Mouse (Mus musculus): ENCODE measurements around the gene Tardbp. TPM values are rescaled to one million over a fixed set of nuclear protein-coding genes. Genes with fewer than 3 reads are reported as not detected.

The Tardbp gene
- polyA plus RNA-seq, 1 experiment from 2014 or later, result 272 TPM

DNA sequence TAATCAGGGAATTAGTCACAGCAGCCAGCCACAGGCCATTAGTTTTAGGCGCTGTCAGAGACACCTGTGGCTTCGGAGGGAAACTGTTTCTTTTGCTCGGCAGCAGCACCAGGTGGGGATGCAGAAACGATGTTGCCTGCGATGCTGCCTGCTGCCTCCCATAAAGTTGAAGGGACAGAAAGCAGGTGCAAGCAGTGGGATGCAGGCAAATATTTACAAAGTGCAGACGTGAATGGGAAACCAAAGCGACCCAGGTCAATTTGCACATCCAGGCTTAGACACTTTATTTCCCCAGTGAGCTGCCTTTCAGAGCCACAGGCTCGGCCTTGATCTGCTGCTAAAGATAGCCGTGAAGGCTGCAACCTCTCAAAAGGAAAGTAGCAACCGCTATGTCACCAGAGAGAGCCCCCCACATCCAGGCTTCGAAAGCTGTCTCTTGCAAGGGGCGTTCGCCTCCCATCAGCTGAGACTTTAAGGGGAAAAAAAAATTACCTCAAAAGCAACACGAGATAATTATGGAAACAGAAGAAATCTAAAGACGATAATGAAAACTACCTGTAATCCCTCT lies 30.0 kb upstream of the Tardbp start:
- no peak overlapping the region for H3K4me3 ChIP-seq
- ATAC-seq (replicated peaks), result no peak
- H3K9ac ChIP-seq (replicated peaks), result no peak overlapping the region
- no peaks in the 10 kb centered on the region for H3K9me3 ChIP-seq
- H3K4me1 ChIP-seq, result no peaks in the 10 kb centered on the region
- 46% methylated on average over 15 of the region's 15 CpGs for WGBS
- H3K4me2 ChIP-seq (replicated peaks), result no peak overlapping the region
- no peak overlapping the region for H3K27ac ChIP-seq (replicated peaks)
- H3K36me3 ChIP-seq, result no peaks in the 10 kb centered on the region
- H3K27me3 ChIP-seq, result no peaks in the 10 kb centered on the region

- H3K4me1 ChIP-seq, result no peaks in the 10 kb centered on the region
- H3K36me3 ChIP-seq, result no peaks in the 10 kb centered on the region
- no peaks in the 10 kb centered on the region for H3K9me3 ChIP-seq
- no peak for ATAC-seq (replicated peaks)
- no peak overlapping the region for H3K4me3 ChIP-seq
- 87% methylated on average over 18 of the region's 18 CpGs for WGBS
- H3K27ac ChIP-seq (replicated peaks), result no peak overlapping the region
- no peaks in the 10 kb centered on the region for H3K27me3 ChIP-seq
- H3K4me2 ChIP-seq (replicated peaks), result no peak overlapping the region
- H3K9ac ChIP-seq (replicated peaks), result no peak overlapping the region
Observed at GRCm38 (mm10) chr4:148654701-148655398, 28.0 kb upstream of the Tardbp start.

DNA sequence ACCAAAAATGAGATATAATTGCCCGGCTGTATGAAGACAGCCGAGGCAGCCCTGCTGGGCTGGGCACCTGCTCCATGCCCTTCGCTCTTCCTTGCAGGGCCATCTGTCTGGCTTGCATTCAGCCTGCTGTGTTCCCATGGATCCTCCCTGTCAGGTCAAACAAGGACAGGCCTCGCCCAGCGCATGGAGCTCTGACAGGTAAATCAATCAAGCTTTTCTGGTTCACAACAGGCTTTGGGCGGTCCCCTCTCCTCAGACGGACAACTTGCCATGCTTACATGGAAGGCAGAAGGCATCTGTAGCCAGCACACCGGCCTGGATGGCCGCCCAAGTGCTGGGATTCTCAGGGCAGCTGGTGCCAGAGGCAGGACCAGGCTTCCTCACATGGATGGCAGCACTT lies 24.2 kb upstream of the Tardbp start:
- no peak overlapping the region for H3K4me3 ChIP-seq
- ATAC-seq (replicated peaks), result no peak
- no peaks in the 10 kb centered on the region for H3K27me3 ChIP-seq
- no peaks in the 10 kb centered on the region for H3K36me3 ChIP-seq
- no peaks in the 10 kb centered on the region for H3K9me3 ChIP-seq
- WGBS, result 71% methylated on average over 9 of the region's 9 CpGs
- no peaks in the 10 kb centered on the region for H3K4me1 ChIP-seq
- H3K27ac ChIP-seq (replicated peaks), result no peak overlapping the region
- H3K4me2 ChIP-seq (replicated peaks), result no peak overlapping the region
- H3K9ac ChIP-seq (replicated peaks), result no peak overlapping the region

GRCm38 (mm10) chr4:148649309-148649708 lies 22.5 kb upstream of the Tardbp start:
- WGBS, result 73% methylated on average over 3 of the region's 3 CpGs

GRCm38 (mm10) chr4:148646616-148647015 lies 19.8 kb upstream of the Tardbp start:
- no peak overlapping the region for H3K27ac ChIP-seq (replicated peaks)
- no peak for ATAC-seq (replicated peaks)
- H3K9ac ChIP-seq (replicated peaks), result no peak overlapping the region
- 51% methylated on average over 11 of the region's 11 CpGs for WGBS
- H3K4me1 ChIP-seq, result no peaks in the 10 kb centered on the region
- no peak overlapping the region for H3K4me2 ChIP-seq (replicated peaks)
- no peaks in the 10 kb centered on the region for H3K9me3 ChIP-seq
- no peaks in the 10 kb centered on the region for H3K36me3 ChIP-seq
- H3K27me3 ChIP-seq, result no peaks in the 10 kb centered on the region
- H3K4me3 ChIP-seq, result no peak overlapping the region

More at GRCm38 (mm10) chr4:148649309-148649708, 22.5 kb upstream of the Tardbp start:
- Histone ChIP-seq H3K36me3 (no peaks in the 10 kb centered on the region), H3K9ac (replicated peaks) (no peak overlapping the region), H3K4me2 (replicated peaks) (no peak overlapping the region), H3K9me3 (no peaks in the 10 kb centered on the region), H3K4me3 (no peak overlapping the region), H3K27me3 (no peaks in the 10 kb centered on the region), H3K27ac (replicated peaks) (no peak overlapping the region), H3K4me1 (no peaks in the 10 kb centered on the region)
- ATAC-seq (replicated peaks), result no peak

GRCm38 (mm10) chr4:148644926-148645325 lies 18.1 kb upstream of the Tardbp start:
- H3K4me1 ChIP-seq, result no peaks in the 10 kb centered on the region
- no peak overlapping the region for H3K27ac ChIP-seq (replicated peaks)
- H3K9me3 ChIP-seq, result no peaks in the 10 kb centered on the region
- H3K9ac ChIP-seq (replicated peaks), result no peak overlapping the region
- no peak overlapping the region for H3K4me3 ChIP-seq
- H3K27me3 ChIP-seq, result no peaks in the 10 kb centered on the region
- no peaks in the 10 kb centered on the region for H3K36me3 ChIP-seq
- 90% methylated on average over 6 of the region's 6 CpGs for WGBS
- H3K4me2 ChIP-seq (replicated peaks), result no peak overlapping the region
- ATAC-seq (replicated peaks), result no peak

- Histone ChIP-seq H3K4me3 (no peak overlapping the region), H3K27me3 (no peaks in the 10 kb centered on the region), H3K9me3 (no peaks in the 10 kb centered on the region), H3K4me2 (replicated peaks) (peak overlapping the region; percentile 26), H3K4me1 (no peaks in the 10 kb centered on the region), H3K27ac (replicated peaks) (no peak overlapping the region), H3K9ac (replicated peaks) (no peak overlapping the region), H3K36me3 (no peaks in the 10 kb centered on the region)
- 9% methylated on average over 9 of the region's 9 CpGs for WGBS
- no peak for ATAC-seq (replicated peaks)
Observed at GRCm38 (mm10) chr4:148644157-148644511, 17.3 kb upstream of the Tardbp start.

DNA sequence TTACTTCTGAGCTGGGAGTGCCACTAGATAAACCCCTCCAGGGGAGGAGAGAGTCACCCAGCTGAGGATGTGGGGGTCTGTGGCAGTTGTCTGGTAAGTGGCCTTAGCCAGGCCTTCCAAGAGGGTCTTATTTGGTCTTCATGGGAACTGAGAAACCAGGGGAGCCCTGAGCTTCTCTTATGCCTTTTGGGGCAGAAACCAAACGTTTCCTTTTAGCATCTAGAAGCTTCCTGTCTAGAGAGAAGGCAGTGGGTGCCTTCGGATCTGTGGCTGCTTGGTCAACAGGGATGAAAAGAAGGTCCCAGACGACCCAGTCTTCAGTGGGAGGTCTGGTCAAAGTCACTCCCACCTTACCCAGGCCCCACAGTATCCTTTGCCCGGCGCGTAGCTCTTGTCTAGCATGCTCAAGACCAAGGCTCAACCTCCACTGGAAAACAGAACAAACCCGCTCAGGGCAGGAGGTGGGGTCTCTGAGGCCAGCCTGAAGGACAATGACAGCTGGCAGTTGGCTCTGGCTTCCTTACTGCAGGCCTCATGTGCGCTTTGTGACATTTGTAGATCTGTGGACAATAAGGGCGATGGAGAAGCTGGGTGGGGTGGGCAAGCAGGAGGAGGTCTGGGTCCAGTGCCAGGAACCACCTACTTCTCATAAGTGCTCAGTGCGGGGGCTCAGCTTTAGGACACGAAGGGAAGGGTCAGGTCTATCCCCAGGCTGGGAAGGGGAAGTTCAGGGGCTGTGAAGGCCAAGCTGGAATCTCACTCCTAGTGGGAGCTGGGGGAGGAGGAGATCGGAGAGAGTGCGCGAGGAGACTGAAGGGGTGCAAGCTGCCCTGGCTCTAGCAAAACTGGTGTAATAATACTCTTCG lies 16.7 kb upstream of the Tardbp start, which contains the start of gene Gm572:
Gm572 (plus strand) TSS at position 27 of the 866 bp plus-strand sequence.
- Histone ChIP-seq H3K4me2 (replicated peaks) (peak within 1 kb of the TSS; percentile 26), H3K27me3 (no peaks in the 10 kb centered on the region), H3K9me3 (no peaks in the 10 kb centered on the region), H3K4me3 (no peak within 1 kb of the TSS), H3K9ac (replicated peaks) (no peak within 1 kb of the TSS), H3K36me3 (no peaks in the 10 kb centered on the region), H3K27ac (replicated peaks) (no peak within 1 kb of the TSS), H3K4me1 (no peaks in the 10 kb centered on the region)
- 69% methylated on average over 15 of the region's 15 CpGs for WGBS
- ATAC-seq (replicated peaks), result no peak

GRCm38 (mm10) chr4:148641121-148641520 lies 14.3 kb upstream of the Tardbp start:
- Histone ChIP-seq H3K36me3 (no peaks in the 10 kb centered on the region), H3K27ac (replicated peaks) (no peak overlapping the region), H3K4me2 (replicated peaks) (no peak overlapping the region), H3K9ac (replicated peaks) (no peak overlapping the region), H3K9me3 (no peaks in the 10 kb centered on the region), H3K4me1 (no peaks in the 10 kb centered on the region), H3K4me3 (no peak overlapping the region), H3K27me3 (no peaks in the 10 kb centered on the region)
- ATAC-seq (replicated peaks), result no peak
- 78% methylated on average over 5 of the region's 5 CpGs for WGBS

GRCm38 (mm10) chr4:148639455-148639854 lies 12.6 kb upstream of the Tardbp start:
- no peaks in the 10 kb centered on the region for H3K9me3 ChIP-seq
- ATAC-seq (replicated peaks), result no peak
- no peaks in the 10 kb centered on the region for H3K36me3 ChIP-seq
- no peak overlapping the region for H3K4me2 ChIP-seq (replicated peaks)
- WGBS, result 81% methylated on average over 2 of the region's 2 CpGs
- no peak overlapping the region for H3K9ac ChIP-seq (replicated peaks)
- H3K27ac ChIP-seq (replicated peaks), result no peak overlapping the region
- no peaks in the 10 kb centered on the region for H3K27me3 ChIP-seq
- H3K4me1 ChIP-seq, result no peaks in the 10 kb centered on the region
- H3K4me3 ChIP-seq, result no peak overlapping the region

GRCm38 (mm10) chr4:148638302-148638701 lies 11.5 kb upstream of the Tardbp start:
- no peak for ATAC-seq (replicated peaks)
- Histone ChIP-seq H3K36me3 (no peaks in the 10 kb centered on the region), H3K27me3 (no peaks in the 10 kb centered on the region), H3K27ac (replicated peaks) (no peak overlapping the region), H3K4me3 (no peak overlapping the region), H3K4me2 (replicated peaks) (no peak overlapping the region), H3K4me1 (no peaks in the 10 kb centered on the region), H3K9me3 (no peaks in the 10 kb centered on the region), H3K9ac (replicated peaks) (no peak overlapping the region)
- WGBS, result 51% methylated on average over 9 of the region's 9 CpGs

DNA sequence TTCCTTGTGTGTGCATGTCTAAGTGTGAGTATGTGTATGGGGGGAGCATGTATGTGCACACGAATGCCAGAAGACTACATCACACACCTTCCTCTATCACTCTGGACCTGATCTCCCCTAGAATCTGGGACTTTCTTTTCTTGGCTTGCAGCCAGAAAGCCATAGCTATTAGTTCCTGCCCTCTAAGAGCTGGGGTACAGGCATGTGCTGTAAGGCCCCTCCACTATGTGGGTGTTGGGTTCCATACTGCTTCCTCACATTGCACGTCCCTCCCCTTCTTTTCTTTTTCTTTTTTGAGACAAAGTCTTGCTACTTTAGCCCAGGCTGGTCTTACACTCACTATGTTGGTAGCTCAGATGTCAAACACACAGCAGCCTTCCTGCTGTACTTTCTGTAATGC lies 8.5 kb upstream of the Tardbp start:
- no peak overlapping the region for H3K4me3 ChIP-seq
- 75% methylated on average over 2 of the region's 2 CpGs for WGBS
- H3K9ac ChIP-seq (replicated peaks), result no peak overlapping the region
- H3K9me3 ChIP-seq, result no peaks in the 10 kb centered on the region
- no peak overlapping the region for H3K27ac ChIP-seq (replicated peaks)
- no peak overlapping the region for H3K4me2 ChIP-seq (replicated peaks)
- no peaks in the 10 kb centered on the region for H3K27me3 ChIP-seq
- no peak for ATAC-seq (replicated peaks)
- H3K4me1 ChIP-seq, result no peaks in the 10 kb centered on the region
- H3K36me3 ChIP-seq, result no peaks in the 10 kb centered on the region
